Mouse (Mus musculus): ENCODE measurements around the gene Klf1. TPM values are rescaled to one million over a fixed set of nuclear protein-coding genes. Genes with fewer than 3 reads are reported as not detected.

Klf1 gene
- not detected for total RNA-seq (2021)
- long read RNA-seq, experiment 1, result 0 reads
- long read RNA-seq, experiment 2, result 0 reads

DNA sequence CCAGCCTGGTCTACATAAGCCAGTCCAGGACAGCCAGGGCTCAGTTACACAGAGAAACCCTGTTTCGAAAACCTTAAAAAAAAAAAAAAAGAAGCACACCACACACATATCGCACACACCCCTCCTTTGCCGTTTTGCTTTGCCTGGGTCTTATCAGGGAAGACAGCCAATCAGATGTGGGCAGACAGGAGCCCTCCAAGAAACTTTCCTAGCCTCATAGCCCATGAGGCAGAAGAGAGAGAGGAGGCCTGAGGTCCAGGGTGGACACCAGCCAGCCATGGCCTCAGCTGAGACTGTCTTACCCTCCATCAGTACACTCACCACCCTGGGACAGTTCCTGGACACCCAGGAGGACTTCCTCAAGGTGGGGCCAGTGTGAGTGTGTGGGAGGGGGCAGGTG, at the start of gene Klf1:
TSS of gene Klf1 (plus strand) at position 177 of the 400 bp plus-strand sequence.
- DNase-seq, result no peak

DNA sequence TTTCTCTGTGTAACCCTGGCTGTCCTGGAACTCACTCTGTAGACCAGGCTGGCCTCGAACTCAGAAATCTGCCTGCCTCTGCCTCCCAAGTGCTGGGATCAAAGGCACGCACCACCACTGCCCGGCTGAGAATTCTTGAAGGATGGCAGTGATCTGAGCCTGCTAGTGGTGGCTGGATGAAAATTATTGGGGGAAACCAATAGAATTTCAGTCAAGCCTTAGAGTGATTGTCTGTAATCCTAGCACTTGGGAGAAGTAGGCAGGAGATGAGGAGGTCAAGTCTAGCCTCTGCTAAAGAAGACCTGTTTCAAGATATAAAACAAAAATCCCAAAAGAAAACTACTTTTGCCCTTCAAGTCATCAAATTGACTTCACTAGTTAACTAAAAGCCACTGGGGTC, 45.3 kb upstream of the Klf1 start:
- no peak for DNase-seq

DNA sequence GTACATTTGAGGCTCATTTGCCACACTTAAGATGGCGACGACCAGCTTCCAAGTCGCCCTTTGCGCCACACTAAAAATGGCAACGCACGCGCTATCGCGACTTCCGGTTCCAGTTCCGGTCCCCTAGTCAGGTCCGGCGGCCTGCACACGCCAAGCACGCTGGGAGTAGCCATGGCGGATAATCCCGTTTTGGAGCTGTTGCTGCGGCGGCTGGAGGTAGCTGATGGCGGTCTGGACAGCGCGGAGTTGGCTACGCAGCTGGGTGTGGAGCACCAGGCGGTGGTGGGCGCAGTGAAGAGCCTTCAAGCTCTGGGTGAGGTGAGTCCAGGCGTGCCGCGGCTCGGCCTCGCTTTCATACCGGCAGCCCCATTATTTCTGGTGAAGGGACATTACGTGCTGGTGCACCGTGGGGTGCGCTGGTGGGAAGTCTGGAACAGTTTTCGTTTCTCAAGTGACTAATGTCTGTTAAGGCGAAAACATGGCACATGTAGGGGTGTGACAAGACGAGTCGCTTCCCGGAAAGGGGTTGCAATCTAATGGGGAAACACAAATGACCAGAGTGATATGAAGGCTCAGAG, 44.8 kb upstream of the Klf1 start, which contains the start of gene Farsa:
TSS of gene Farsa (plus strand) at position 126 of the 578 bp plus-strand sequence.
- peak; percentile 87 for DNase-seq

GRCm38 (mm10) chr8:84871376-84872308, 30.1 kb upstream of the Klf1 start, which contains the start of gene Syce2:
Gene Syce2 (plus strand): TSS chr8:84872111.
- DNase-seq, result peak; percentile 57

- DNase-seq, result no peak
Observed at GRCm38 (mm10) chr8:84872309-84872965, 29.3 kb upstream of the Klf1 start.

DNA sequence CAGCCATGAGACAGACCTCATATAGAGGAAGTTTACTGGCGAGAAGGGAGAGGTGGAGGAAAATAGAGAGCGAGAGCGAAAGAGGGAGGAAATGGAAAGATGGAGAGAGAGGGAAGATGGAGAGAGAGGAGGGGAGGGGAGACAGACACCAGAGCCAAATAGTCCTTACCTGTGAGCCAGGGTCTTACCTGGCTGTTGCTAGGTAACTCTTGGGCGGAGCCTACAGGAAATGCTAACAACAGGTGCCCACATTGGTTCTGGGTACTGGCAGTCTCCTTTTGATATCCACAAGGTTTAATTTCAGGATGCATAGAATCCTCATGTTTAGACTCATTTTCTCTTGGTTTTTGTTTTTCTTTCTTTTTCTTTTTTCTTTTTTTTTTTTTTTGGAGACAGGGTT, 28.7 kb upstream of the Klf1 start:
- DNase-seq, result no peak

- DNase-seq, result no peak
Observed at GRCm38 (mm10) chr8:84874339-84874738, 27.4 kb upstream of the Klf1 start.

DNA sequence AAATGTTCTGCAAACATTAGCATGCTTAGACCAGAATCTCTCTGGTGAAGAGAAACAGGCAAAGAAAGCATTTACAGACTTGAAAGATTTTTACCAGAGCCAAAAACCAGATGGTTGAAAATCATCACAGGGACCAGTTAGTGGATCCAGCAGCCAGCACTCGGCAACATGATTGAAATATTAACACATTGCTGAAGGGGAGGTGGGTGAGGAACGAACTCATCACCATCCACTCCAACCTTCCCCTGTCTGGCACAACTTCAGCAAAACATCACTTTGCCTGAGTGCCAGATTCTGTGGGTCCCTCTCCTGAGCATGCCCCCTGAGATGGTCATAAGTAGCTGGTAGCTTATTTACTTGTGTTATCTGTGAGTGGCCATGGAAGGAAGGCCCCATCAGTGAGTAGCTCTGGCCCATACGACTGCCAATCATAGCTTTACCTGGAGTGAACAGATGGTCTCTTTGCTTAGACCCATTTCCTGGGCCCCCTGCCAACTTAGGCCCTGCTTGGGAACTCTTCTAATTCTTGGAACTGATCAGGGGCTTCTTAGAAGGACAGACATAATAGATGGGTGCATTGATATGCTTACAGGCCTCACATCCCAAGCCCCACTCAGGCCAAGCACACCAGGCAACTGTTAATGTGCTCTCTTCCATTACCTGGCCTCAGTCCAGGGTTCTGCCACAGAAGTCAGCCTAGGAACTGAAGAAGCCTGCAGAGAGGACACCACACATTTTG, 24.3 kb upstream of the Klf1 start:
- no peak for DNase-seq

- DNase-seq, result no peak
Observed at GRCm38 (mm10) chr8:84878915-84879314, 22.8 kb upstream of the Klf1 start.

GRCm38 (mm10) chr8:84884728-84885127, 17.0 kb upstream of the Klf1 start:
- DNase-seq, result no peak

GRCm38 (mm10) chr8:84888280-84888679, 13.4 kb upstream of the Klf1 start:
- no peak for DNase-seq

GRCm38 (mm10) chr8:84889141-84889540, 12.6 kb upstream of the Klf1 start:
- DNase-seq, result no peak

DNA sequence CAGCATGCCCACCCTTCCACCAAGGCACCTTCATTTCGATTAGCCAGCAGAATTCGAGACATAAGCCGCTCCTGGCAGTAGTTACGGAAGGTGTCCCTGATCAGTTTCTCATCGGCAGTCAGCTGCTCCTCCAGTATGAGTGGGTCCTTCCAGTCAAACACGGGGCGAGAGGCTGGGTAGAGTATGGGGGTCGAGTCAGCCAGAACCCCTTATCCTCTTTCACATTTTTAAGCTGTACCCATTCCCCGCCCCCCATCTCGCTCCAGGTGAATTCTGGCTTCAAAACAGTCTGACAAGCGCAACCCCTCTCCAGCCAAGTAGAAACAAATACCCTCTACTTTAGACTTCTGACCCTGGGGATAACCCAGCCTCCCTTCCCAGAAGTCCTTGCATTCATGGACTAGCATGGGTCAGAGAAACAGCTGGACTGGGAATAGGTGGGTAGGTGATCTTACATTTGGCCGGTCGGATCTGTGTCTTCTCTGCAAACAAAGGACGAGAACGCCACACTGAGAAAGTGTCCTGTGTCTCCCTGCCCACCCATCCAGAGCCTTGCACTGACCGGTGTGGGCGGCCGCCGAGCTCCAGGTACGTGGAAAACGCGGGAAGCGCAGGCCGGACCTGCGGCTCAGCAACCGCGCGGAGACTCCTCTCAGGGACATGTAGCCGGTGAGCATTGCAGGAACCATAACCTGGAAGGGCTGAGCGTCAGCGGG, 8.6 kb upstream of the Klf1 start:
- no peak for DNase-seq

GRCm38 (mm10) chr8:84893709-84894134, 8.0 kb upstream of the Klf1 start, which contains the start of gene Gcdh:
Gene Gcdh (minus strand): TSS chr8:84893921.
- DNase-seq, result peak; percentile 94

DNA sequence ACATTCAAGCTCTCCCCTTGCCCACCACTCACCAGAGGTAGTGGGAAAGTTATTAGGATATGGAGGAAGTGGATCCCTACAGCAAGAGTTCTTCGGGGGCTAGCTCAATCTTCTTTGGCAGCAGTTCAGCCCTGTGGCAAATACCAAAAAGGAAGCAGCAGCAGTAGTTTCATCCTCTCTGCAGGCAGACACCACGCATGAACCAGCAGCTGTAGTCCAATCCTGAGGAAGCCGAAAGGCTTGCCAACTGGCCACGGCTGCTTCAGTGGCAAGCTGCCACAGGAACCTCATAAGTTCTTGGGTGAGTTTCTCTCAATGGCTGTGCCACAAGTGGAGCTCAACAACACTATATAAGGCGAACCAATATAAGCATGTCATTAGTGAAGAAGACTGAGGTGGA, 5.8 kb upstream of the Klf1 start:
- DNase-seq, result no peak

DNA sequence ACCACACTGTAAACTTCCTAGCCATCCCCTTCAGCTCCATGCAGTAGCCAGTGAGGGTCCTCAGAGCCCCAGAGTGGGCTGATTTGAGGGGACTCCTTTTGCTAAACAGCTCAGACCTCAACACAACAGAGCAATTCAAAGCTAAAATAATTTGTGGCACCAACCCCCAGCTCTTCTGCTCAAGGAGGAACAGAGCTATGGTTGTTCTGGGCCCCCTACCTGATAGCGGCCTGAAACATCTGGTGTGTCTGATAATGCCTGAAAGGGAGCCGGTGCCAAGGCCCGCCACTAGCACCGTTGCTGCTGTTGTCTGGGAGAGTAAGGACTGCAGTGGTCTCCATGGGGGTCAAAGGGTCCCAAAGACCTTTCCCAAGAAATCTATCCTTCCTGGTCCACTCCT, 657 bp upstream of the Klf1 start:
- DNase-seq, result no peak

GRCm38 (mm10) chr8:84902367-84902919, 715 bp downstream of the Klf1 start:
- no peak for DNase-seq

GRCm38 (mm10) chr8:84902920-84903661, 1.4 kb downstream of the Klf1 start:
- DNase-seq, result peak; percentile 88

DNA sequence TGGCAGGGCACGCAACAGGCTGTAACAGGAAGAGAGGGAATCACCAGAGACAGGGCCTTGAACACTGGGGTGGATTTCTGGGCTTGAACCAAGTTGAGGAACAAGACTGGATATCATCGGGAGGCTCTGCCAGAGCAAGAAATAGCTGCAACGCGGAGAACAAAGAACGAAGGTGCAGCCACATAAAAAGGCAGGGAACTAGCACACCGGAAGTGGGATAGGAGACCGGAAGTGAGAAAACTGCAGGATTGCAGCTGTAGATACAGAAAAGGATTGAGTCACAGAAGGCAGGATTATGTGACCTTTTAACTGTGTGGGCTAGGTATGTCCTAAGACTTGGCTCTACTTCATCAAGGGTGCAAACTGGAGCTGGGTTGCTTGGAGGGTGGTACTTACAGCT, 2.6 kb downstream of the Klf1 start:
- no peak for DNase-seq

GRCm38 (mm10) chr8:84907037-84907436, 5.3 kb downstream of the Klf1 start:
- DNase-seq, result no peak
